Mouse (Mus musculus): ENCODE measurements around the gene Arhgap44. TPM values are rescaled to one million over a fixed set of nuclear protein-coding genes. Genes with fewer than 3 reads are reported as not detected.

Gene Arhgap44
- polyA plus RNA-seq, 1 experiment from 2014 or later = 5.6 TPM

DNA sequence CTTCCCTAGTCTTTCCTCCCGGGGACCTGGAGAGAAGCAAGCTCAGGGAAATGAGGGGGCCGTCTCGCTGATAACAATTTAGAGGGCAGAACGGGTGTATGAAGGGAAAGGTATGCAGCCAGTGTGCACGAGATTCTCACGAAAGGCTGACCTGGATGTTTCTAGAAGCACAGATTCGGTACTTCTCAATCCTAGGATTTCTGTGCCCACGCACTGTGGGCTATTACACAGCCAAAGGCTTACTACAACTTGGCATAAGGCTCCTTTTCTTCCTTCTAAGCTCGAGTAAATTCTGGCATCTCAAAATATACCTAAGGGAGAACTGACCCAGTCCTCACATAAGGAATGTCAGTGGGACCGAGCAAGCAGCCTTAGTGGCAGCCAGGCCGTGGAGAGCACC, 61.6 kb downstream of the Arhgap44 start:
- Histone ChIP-seq H3K9me3 (no peaks in the 10 kb centered on the region), H3K4me1 (no peaks in the 10 kb centered on the region), H3K4me3 (replicated peaks) (no peak overlapping the region), H3K4me2 (no peak overlapping the region), H3K36me3 (replicated peaks) (no peaks in the 10 kb centered on the region), H3K27me3 (no peaks in the 10 kb centered on the region), H3K9ac (no peak overlapping the region), H3K27ac (no peak overlapping the region)
- WGBS = 82% methylated on average over 11 of the region's 11 CpGs
- no peak for ATAC-seq (ENCODE audit: low FRiP score)

DNA sequence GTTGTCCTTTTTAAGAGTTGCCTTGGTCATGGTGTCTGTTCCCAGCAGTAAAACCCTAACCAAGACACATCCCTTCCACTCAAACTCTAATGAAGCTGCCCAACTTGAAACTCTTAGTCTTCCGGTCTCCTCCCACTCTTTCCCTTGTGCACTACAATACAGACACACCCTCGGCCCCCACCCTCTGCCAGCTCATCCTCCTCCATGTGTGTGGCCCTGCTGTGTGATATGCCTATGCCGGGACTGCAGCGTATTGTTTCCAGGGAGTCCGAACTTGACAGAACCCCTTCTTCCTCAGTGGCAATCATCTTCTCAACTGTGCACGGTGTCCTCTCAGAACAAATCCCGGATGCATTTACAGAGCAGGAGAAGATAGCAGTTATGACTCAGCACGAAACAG, 62.7 kb downstream of the Arhgap44 start:
- Histone ChIP-seq H3K9me3 (no peaks in the 10 kb centered on the region), H3K4me2 (no peak overlapping the region), H3K4me3 (replicated peaks) (no peak overlapping the region), H3K27ac (no peak overlapping the region), H3K4me1 (no peaks in the 10 kb centered on the region), H3K27me3 (no peaks in the 10 kb centered on the region), H3K9ac (no peak overlapping the region), H3K36me3 (replicated peaks) (no peaks in the 10 kb centered on the region)
- 94% methylated on average over 8 of the region's 8 CpGs for WGBS
- no peak for ATAC-seq (ENCODE audit: low FRiP score)

DNA sequence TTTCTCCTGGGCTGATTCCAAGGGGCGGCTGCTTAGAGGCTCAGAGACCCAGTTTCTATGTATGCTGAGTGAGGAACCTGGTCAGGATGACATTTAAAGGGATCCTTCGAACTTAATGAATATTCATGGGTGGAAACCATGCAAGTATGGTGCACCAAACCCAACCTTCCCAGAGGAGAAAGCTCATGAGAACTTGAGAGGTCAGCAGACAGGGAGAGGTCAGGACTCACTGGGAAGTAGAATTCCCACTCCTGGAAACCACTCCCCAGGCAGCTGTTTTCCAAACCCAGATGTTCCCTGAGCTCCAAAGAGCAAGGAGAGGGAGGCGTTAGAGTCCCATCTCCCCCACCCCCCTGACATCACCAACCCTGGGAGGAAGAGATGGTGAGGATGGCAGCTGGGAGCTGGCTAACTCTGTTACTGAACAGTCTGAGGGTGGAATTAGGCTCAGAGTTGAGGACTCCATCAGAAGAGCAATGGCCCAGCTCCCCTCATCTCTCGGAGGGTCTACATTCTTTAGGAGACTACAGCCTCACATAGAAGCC, 65.2 kb downstream of the Arhgap44 start:
- no peaks in the 10 kb centered on the region for H3K9me3 ChIP-seq
- H3K27me3 ChIP-seq = no peaks in the 10 kb centered on the region
- 87% methylated on average over 4 of the region's 4 CpGs for WGBS
- no peak for ATAC-seq (ENCODE audit: low FRiP score)
- no peak overlapping the region for H3K9ac ChIP-seq
- H3K4me2 ChIP-seq = no peak overlapping the region
- H3K36me3 ChIP-seq (replicated peaks) = no peaks in the 10 kb centered on the region
- no peaks in the 10 kb centered on the region for H3K4me1 ChIP-seq
- H3K4me3 ChIP-seq (replicated peaks) = no peak overlapping the region
- H3K27ac ChIP-seq = no peak overlapping the region

DNA sequence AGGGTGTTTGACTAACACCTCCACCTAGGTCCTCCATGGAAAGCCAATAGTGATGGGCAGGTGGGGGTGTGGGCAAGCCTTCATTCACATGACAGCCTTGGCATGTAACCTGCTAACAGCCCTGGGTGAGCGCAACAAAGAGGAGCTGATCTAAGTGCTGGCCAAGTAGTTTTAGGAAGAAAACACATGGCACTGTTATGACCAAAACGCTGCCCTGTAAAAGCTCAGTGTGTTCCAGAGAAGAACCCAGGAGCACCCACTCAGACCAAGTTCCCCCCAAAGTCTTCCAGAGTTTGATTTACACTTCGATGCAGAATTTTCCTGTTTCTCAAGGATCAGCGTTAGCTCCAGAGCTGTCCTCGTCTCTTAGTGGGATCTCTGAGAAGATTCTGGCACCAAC, 65.9 kb downstream of the Arhgap44 start:
- WGBS = 92% methylated on average over 5 of the region's 5 CpGs
- H3K27me3 ChIP-seq = no peaks in the 10 kb centered on the region
- H3K27ac ChIP-seq = no peak overlapping the region
- H3K4me2 ChIP-seq = no peak overlapping the region
- H3K36me3 ChIP-seq (replicated peaks) = no peaks in the 10 kb centered on the region
- no peak for ATAC-seq (ENCODE audit: low FRiP score)
- no peak overlapping the region for H3K4me3 ChIP-seq (replicated peaks)
- H3K4me1 ChIP-seq = no peaks in the 10 kb centered on the region
- no peaks in the 10 kb centered on the region for H3K9me3 ChIP-seq
- no peak overlapping the region for H3K9ac ChIP-seq

DNA sequence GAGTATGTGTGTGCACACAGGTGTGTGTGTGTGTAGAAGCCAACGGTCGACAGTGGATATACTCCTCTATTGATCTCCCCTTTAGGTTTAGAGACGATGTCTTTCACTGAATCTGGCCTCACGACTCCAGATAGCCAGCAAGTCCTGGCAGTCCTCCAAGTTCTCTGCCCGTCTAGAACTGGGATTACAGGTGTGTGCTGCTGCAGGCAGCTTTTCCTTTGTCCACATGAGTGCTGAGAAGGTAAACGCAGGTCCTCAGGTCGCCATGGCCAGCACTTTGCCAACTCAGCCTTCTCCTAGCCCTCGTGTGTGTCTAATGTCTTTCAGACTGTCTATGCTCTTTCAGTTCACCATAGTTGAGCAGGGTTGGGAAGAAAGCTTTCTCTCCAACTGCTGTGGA, 69.9 kb downstream of the Arhgap44 start:
- Histone ChIP-seq H3K27ac (no peak overlapping the region), H3K36me3 (replicated peaks) (no peaks in the 10 kb centered on the region), H3K9me3 (no peaks in the 10 kb centered on the region), H3K9ac (no peak overlapping the region), H3K4me2 (no peak overlapping the region), H3K27me3 (no peaks in the 10 kb centered on the region), H3K4me1 (no peaks in the 10 kb centered on the region), H3K4me3 (replicated peaks) (no peak overlapping the region)
- ATAC-seq (ENCODE audit: low FRiP score) = no peak
- 79% methylated on average over 8 of the region's 8 CpGs for WGBS

DNA sequence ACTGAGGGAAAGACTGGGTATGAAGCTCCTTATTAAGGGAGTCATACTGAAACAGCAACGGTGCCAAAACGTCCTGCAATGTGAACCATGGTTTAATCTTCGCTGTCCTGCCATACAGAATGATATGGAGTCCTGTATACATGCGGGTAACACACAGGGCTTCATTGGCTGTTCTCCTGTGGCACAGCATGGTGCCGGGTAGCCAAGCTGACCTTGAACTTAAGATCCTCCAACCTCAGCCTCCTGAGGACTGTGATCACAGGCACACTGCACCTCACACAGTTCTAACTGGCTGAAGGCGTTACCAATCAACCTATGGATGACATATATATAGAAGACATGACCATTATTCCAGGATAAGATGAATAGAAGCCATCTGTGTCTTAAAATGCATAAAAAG, 72.4 kb downstream of the Arhgap44 start:
- H3K9ac ChIP-seq = no peak overlapping the region
- no peak overlapping the region for H3K27ac ChIP-seq
- 95% methylated on average over 6 of the region's 6 CpGs for WGBS
- ATAC-seq (ENCODE audit: low FRiP score) = no peak
- H3K4me2 ChIP-seq = no peak overlapping the region
- H3K4me1 ChIP-seq = no peaks in the 10 kb centered on the region
- no peaks in the 10 kb centered on the region for H3K27me3 ChIP-seq
- H3K36me3 ChIP-seq (replicated peaks) = no peaks in the 10 kb centered on the region
- no peaks in the 10 kb centered on the region for H3K9me3 ChIP-seq
- no peak overlapping the region for H3K4me3 ChIP-seq (replicated peaks)

DNA sequence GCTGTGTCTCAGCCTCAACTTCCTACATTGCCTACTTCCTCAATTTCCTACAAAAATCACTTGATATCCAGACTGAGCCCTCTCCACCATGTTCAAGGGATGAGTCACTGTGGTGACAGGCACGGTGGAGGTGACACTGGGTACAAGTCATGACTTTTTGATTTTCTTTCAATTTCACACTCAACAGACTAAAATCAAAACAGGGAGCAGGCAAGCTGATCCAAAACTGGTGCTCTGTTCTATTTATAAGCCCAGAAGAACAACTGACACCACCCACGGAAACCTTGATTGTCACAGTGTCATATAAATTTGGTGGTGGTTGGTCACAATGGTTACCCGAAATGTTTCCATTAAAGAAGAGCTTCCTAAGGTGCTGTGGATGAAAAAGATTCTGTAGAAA, 72.8 kb downstream of the Arhgap44 start:
- Histone ChIP-seq H3K4me2 (no peak overlapping the region), H3K36me3 (replicated peaks) (no peaks in the 10 kb centered on the region), H3K27ac (no peak overlapping the region), H3K4me3 (replicated peaks) (no peak overlapping the region), H3K9me3 (no peaks in the 10 kb centered on the region), H3K4me1 (no peaks in the 10 kb centered on the region), H3K9ac (no peak overlapping the region), H3K27me3 (no peaks in the 10 kb centered on the region)
- no peak for ATAC-seq (ENCODE audit: low FRiP score)
- WGBS = 90% methylated on average over 3 of the region's 3 CpGs

DNA sequence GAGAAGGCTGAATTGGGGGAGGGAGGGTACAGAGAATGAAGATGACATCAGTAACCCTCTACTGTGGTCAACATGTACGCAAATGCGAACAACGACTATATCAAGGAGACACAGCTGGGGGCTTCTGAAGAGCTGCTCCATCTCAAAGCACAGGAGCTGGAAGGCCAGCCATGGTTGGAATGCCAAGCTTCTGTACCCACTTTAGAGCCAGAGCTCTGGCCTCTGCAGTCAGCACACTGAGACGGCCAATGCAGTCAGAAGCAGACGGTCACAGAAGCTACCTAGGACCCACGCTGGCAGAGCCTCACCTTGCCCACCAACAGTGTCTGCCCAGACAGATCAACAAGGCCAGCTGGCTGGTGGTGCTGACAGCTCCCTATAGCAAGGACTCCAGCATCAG, 73.5 kb downstream of the Arhgap44 start:
- Histone ChIP-seq H3K27me3 (no peaks in the 10 kb centered on the region), H3K9ac (no peak overlapping the region), H3K9me3 (no peaks in the 10 kb centered on the region), H3K36me3 (replicated peaks) (no peaks in the 10 kb centered on the region), H3K4me1 (no peaks in the 10 kb centered on the region), H3K4me2 (no peak overlapping the region), H3K4me3 (replicated peaks) (no peak overlapping the region), H3K27ac (no peak overlapping the region)
- 88% methylated on average over 6 of the region's 6 CpGs for WGBS
- ATAC-seq (ENCODE audit: low FRiP score) = no peak

DNA sequence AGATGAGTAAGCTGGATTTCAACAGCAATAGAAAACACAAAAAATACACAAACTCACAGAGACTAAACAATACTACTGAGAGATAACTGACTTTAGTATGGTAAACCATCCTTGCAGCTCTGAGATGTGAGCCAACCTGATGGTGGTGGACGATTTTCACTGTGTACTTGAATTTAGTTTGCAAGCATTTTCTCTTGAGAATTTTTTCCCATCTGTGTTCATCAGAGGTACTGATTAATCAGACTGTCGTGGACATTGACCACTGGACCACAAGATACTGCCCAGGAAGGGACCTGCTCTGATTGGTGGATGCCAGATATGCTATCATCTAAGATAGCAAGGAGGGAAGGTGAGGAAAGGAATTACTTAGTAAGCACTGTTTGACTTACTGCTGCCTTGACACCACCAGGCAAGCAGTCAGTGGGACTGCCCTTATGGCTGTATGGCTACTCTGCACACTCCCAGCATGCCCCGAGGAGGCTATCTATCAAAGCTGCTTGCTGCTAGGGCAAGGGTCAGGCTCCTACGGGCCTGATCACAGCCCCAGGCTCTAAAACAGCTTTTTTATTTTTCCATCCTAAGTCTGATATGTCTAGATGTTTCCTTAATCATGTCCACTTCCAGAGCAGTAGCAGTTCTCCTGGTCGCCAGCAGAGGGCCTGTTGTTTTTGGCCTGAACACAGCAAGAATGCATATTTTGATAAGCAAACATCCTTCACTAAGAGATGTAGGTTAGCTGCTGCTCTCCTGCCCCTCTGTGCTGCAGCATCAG, 74.1 kb downstream of the Arhgap44 start:
- no peaks in the 10 kb centered on the region for H3K36me3 ChIP-seq (replicated peaks)
- H3K4me2 ChIP-seq = no peak overlapping the region
- ATAC-seq (ENCODE audit: low FRiP score) = no peak
- no peaks in the 10 kb centered on the region for H3K27me3 ChIP-seq
- no peak overlapping the region for H3K27ac ChIP-seq
- no peaks in the 10 kb centered on the region for H3K4me1 ChIP-seq
- 57% methylated on average over 5 of the region's 5 CpGs for WGBS
- no peak overlapping the region for H3K9ac ChIP-seq
- no peaks in the 10 kb centered on the region for H3K9me3 ChIP-seq
- H3K4me3 ChIP-seq (replicated peaks) = no peak overlapping the region

DNA sequence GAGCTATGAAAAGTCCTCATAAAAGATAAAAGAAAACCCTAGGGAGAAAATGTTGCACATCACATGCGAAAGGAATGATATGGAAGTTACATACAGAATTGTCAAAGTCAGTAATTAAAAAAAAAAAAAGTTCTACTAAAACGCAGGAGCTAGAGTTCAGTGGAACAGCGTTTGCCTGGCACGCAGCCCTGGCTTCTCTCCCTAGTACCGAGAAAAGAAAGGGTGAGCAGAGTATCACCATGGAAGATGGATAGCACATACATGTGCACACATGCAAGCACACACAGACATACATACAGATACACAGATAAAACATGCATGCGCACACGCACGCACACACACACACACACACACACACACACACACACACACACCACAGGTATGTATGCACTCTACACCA, 82.0 kb downstream of the Arhgap44 start:
- Histone ChIP-seq H3K9me3 (no peaks in the 10 kb centered on the region), H3K27ac (no peak overlapping the region), H3K4me2 (no peak overlapping the region), H3K36me3 (replicated peaks) (no peaks in the 10 kb centered on the region), H3K4me1 (no peaks in the 10 kb centered on the region), H3K9ac (no peak overlapping the region), H3K27me3 (no peaks in the 10 kb centered on the region), H3K4me3 (replicated peaks) (no peak overlapping the region)
- ATAC-seq (ENCODE audit: low FRiP score) = no peak
- WGBS = 93% methylated on average over 8 of the region's 8 CpGs

DNA sequence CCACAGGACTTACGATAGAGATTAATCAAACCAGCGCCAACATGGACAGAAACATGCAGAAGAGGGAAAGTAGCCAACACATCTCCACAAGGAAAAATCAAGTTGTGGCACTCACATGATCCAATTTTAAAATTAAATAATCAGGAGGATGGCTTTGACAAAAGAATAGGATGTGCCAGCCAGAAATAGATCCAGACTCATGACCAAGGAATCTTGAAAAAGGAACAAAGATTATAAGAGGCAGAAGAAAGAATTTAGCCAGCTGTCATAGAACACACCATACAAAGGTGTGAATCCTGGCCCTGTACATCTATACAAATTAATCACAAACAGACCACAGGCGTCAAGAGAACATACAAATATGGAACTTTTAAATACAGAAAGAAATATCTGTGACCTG, 82.5 kb downstream of the Arhgap44 start:
- ATAC-seq (ENCODE audit: low FRiP score) = no peak
- no peaks in the 10 kb centered on the region for H3K9me3 ChIP-seq
- WGBS = 92% methylated on average over 3 of the region's 3 CpGs
- H3K9ac ChIP-seq = no peak overlapping the region
- H3K4me2 ChIP-seq = no peak overlapping the region
- H3K36me3 ChIP-seq (replicated peaks) = no peaks in the 10 kb centered on the region
- no peaks in the 10 kb centered on the region for H3K27me3 ChIP-seq
- H3K27ac ChIP-seq = no peak overlapping the region
- H3K4me1 ChIP-seq = no peaks in the 10 kb centered on the region
- no peak overlapping the region for H3K4me3 ChIP-seq (replicated peaks)

DNA sequence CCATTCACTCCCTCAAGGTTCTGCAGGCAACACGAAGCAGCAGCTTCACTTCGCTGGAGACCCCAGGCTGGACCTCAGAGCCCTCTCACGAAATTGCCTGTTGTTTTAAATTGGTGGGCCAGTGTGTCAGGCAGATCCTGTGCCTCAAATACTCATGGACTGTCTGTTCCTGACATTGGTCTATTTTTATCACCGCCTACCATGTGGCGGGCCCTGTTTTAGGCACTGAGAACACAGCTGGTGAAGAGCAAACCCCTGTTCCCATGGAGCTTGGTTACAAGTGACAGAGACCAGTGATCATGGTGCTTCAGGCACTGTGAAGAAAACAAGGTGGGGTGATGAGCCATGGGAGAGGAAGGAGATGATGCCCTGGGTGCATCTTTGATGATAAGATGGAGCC, 93.2 kb downstream of the Arhgap44 start:
- Histone ChIP-seq H3K27ac (no peak overlapping the region), H3K9ac (no peak overlapping the region), H3K4me2 (no peak overlapping the region), H3K4me3 (replicated peaks) (no peak overlapping the region), H3K36me3 (replicated peaks) (no peaks in the 10 kb centered on the region), H3K9me3 (0 out of 2 replicates have a peak, but pooled peaks cover 3% of the 10 kb centered on the region), H3K27me3 (no peaks in the 10 kb centered on the region), H3K4me1 (no peaks in the 10 kb centered on the region)
- ATAC-seq (ENCODE audit: low FRiP score) = no peak
- 91% methylated on average over 5 of the region's 5 CpGs for WGBS

DNA sequence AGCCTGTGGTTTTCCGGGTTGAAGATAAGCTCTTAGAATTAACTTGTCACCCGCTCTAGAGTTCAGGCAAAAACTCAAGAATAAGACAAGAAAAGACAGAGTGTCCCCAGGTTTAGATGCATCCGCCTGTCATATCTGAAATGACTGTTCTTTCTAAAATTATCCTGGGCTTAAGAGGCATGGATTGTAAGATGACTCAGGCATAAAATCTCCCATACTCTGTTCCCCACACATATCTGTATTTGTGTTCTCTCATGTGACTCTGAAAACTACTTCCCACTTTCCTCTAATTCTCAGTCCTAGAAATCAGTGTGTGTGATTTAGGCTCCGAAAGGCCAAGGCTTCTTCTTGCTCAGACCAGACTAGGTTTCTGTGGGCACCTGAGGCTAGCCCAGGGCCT, 93.7 kb downstream of the Arhgap44 start:
- Histone ChIP-seq H3K4me1 (no peaks in the 10 kb centered on the region), H3K9me3 (0 out of 2 replicates have a peak, but pooled peaks cover 3% of the 10 kb centered on the region), H3K36me3 (replicated peaks) (no peaks in the 10 kb centered on the region), H3K4me3 (replicated peaks) (no peak overlapping the region), H3K27me3 (no peaks in the 10 kb centered on the region), H3K27ac (no peak overlapping the region), H3K9ac (no peak overlapping the region), H3K4me2 (no peak overlapping the region)
- no peak for ATAC-seq (ENCODE audit: low FRiP score)
- 70% methylated on average over 4 of the region's 4 CpGs for WGBS

Measured in forebrain, embryonic 12.5 days (tissue).